Mouse (Mus musculus) gastrocnemius, adult 2 months (tissue): Measurements from ENCODE around the gene Fndc3b. TPM values are rescaled to one million over a fixed set of nuclear protein-coding genes. Genes with fewer than 3 reads are reported as not detected.

ENCODE experiments used
- DNase-seq: peaks from one replicate; pipeline ENCODE4 v3.0.0; 2022
- H3K27ac ChIP-seq: fragments of 200-600 bp; 2 replicates; pipeline ENCODE4 v1.8.1; 2022; ENCODE audit warnings: mild to moderate bottlenecking
- H3K4me3 ChIP-seq: fragments of 200-600 bp; 2 replicates; pipeline ENCODE4 v1.8.1; 2022; ENCODE audit warnings: mild to moderate bottlenecking, moderate library complexity
- CTCF ChIP-seq: fragments of 200-600 bp; IDR thresholded peaks from 2 replicates; pipeline ENCODE4 v1.8.1; 2022; ENCODE audit warnings: antibody characterized with exemption, mild to moderate bottlenecking, moderate library complexity
- intact Hi-C: fragments of 180-260 bp; cut with DNase I; formaldehyde crosslinking; loops from one replicate; pipeline ENCODE4 v1.15.1; 2025
- total RNA-seq, 2 experiments: library from RNA; stranded (reverse); gene quantifications; 2 replicates each; pipeline ENCODE4 v1.2.3; 2021

The Fndc3b gene
- total RNA-seq, 2 experiments from 2014 or later, result 13.8 to 24.9 TPM

DNA sequence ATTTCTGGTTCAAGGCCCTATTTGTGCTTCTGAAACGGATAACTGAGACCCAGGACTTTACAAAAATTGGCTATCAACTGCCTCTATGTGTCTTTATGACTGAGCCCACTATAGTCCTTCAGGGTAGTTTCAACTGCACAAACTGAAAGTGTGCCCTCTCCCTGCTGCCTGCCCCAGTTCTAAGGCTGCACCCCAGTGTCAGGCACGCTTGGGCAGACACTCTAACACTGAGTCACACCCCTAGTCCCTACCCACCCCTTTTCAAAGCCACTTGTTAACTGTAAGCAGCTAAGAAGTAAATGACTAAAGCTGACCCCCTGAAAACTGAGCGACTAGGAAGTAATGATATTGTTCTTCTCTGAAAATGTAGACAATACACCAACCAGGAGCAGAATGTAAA lies 176.9 kb downstream of the Fndc3b start:
- H3K27ac ChIP-seq, result no peak overlapping the region
- no peak for DNase-seq
- intact Hi-C loops, result no loop called here
- no peak for TF ChIP-seq CTCF
- no peak overlapping the region for H3K4me3 ChIP-seq

GRCm38 (mm10) chr3:27533721-27534120 lies 177.4 kb downstream of the Fndc3b start:
- intact Hi-C loops, result no loop called here

DNA sequence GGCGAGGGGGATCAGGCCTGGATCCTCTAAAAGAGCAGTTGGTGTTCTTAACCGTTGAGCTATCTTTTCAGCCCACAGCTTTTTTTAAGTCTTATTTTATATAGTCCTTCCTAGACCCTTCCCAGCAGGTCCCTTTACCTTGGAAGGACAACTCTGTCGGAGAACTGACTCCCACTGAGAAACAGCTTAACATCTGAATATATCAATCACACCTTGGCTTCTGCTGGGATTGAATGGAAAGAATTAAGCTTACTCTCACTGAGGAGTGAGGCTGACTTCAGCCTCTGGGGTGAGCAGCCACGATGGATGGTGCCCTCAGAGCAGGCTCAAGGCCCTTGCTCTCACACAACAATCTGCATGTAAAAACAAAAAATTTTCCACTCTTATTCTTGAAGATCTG lies 179.1 kb downstream of the Fndc3b start:
- intact Hi-C loops, result no loop called here
- Histone ChIP-seq H3K4me3 (no peak overlapping the region), H3K27ac (no peak overlapping the region)
- no peak for TF ChIP-seq CTCF
- no peak for DNase-seq

More at GRCm38 (mm10) chr3:27533721-27534120, 177.4 kb downstream of the Fndc3b start:
- Histone ChIP-seq H3K27ac (no peak overlapping the region), H3K4me3 (no peak overlapping the region)
- TF ChIP-seq CTCF, result no peak
- DNase-seq, result no peak

GRCm38 (mm10) chr3:27530370-27530769 lies 180.7 kb downstream of the Fndc3b start:
- H3K27ac ChIP-seq, result 0 out of 2 replicates have a peak overlapping the region, but pooled peaks have one; percentile 13
- no peak for DNase-seq
- intact Hi-C loops, result no loop called here
- no peak overlapping the region for H3K4me3 ChIP-seq
- no peak for TF ChIP-seq CTCF

- no peak for TF ChIP-seq CTCF
- intact Hi-C loops, result no loop called here
- DNase-seq, result no peak
- Histone ChIP-seq H3K4me3 (no peak overlapping the region), H3K27ac (peak overlapping the region; percentile 20; the same call in 1 of the 2 replicates)
These were observed 181.7 kb downstream of the Fndc3b start for GRCm38 (mm10) chr3:27529221-27530051.

DNA sequence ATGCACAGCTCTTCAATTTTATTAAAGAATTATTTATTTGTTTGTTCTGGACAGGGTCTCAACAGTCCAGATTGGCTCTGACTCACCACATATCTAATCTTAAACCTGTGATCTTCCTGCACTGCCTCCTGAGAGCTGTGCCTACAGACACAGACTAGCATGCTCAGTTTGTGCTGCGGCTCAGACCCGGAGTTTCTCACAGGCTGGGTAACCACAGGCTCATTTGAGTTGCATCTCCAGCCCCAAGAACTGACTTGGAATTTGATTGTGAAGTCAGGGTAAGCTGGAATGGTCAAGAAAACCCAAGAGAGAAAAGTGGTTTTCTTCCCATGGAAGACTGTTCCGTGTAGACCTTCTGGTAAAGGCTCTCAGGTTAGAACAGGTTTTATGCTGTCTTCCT lies 184.1 kb downstream of the Fndc3b start:
- intact Hi-C loops, result no loop called here
- no peak for DNase-seq
- Histone ChIP-seq H3K27ac (no peak overlapping the region), H3K4me3 (no peak overlapping the region)
- TF ChIP-seq CTCF, result no peak

DNA sequence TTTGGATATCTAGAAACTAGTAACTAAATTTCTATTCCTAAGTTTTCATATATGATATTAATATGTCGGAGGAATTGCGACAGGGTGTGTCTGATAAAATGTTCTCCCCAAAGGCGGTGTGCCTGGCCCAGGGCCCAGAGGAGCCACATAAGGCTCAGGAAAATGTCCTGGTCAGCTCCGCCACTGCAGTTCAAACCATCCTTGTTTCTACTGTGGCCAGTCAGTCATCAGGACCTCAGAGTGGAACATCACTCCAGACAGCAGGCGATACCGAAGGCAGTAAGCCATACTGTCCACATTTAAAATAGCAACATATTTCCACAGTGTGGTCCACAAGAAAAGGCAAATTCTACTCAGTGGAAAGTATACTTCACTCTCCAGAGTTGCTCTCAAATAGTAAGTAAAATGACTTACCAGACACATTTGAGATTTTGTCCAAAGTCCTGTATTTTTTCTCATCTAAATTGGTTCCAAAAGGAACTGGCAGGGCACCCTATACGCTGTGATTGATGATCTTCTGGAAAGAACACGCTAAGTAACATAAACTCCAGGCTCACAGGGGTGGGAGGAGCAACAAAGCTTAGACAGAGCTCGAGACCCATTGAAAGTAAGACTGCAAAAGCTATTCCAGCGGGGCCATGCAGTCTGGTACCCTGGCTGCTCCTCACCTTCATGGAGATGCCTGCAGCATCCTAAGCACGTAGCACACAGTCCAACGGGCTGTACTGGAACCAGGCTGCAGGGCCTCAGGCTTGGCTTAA lies 187.8 kb downstream of the Fndc3b start:
- no peak for DNase-seq
- no peak for TF ChIP-seq CTCF
- intact Hi-C loops, result no loop called here
- H3K27ac ChIP-seq, result no peak overlapping the region
- H3K4me3 ChIP-seq, result no peak overlapping the region

- peak overlapping the region; percentile 35; the same call in 1 of the 2 replicates for H3K27ac ChIP-seq
- DNase-seq, result no peak
- no peak for TF ChIP-seq CTCF
- intact Hi-C loops, result no loop called here
- no peak overlapping the region for H3K4me3 ChIP-seq
These were observed 190.7 kb downstream of the Fndc3b start for GRCm38 (mm10) chr3:27520391-27520790.

DNA sequence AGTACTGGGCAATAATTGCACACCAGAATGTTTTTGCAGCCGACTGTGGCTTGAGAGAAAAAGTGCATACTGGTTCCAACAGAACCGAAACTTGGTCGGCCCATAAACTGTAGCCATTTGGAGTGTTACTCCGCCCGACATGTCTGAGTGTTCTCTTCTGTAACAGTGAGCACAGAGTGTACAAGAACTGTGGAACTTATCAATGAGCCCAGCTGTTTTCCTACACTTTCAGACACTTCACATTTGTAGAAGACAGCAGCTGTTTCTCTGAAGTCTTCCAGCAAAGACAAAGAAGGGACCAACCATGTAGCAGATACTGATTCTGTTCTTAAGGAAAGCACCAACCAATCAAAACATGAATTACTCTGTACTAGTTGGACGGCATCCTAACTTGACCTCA lies 191.6 kb downstream of the Fndc3b start:
- peak overlapping the region; percentile 15; the same call in 1 of the 2 replicates for H3K4me3 ChIP-seq
- TF ChIP-seq CTCF, result no peak
- peak overlapping the region; percentile 35; the same call in 1 of the 2 replicates for H3K27ac ChIP-seq
- no peak for DNase-seq
- intact Hi-C loops, result no loop called here

DNA sequence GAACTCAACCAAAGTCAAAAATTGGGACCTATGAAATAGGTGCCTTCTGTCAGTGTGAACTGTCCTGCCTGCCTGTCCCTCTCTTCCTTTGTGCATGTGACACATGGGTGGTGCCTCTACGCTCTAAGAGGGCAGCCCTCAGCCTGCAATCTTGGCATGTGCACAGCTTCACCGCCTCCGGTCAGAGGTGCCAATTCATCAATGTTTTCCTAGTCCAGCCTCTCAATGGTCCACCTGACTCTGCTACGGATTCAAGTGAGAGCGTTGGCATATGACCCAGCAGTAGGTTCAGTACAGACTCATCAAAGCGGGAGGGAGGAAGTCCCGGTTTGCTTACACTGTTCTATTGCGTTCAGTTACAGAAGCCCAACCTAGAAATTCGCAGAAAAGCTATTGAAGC lies 192.2 kb downstream of the Fndc3b start:
- Histone ChIP-seq H3K4me3 (peak overlapping the region; percentile 15; the same call in 1 of the 2 replicates), H3K27ac (peak overlapping the region; percentile 35; the same call in 1 of the 2 replicates)
- intact Hi-C loops, result no loop called here
- no peak for DNase-seq
- TF ChIP-seq CTCF, result no peak

DNA sequence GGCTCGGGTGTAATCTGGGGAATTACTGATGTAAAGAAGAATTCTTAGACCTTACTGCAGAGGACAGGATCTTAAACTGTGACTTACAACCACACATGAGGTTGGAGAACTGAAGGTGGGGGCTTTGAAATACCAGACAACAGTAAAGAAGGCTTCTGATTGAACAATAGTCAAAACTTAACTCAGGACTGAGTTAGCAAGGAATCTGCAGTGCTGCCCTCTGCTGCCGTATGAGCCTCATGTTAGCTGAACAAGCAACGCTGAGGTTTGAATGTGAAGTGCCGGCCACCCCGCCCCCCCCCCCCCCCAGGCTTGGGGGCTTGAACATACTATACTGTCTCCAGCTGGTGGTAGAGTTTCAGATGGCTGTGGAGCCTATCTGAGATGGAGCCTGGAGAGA lies 194.6 kb downstream of the Fndc3b start:
- TF ChIP-seq CTCF, result peak; percentile 21; the same call in 1 of the 2 replicates
- no peak overlapping the region for H3K4me3 ChIP-seq
- intact Hi-C loops, result no loop called here
- DNase-seq, result no peak
- H3K27ac ChIP-seq, result no peak overlapping the region

DNA sequence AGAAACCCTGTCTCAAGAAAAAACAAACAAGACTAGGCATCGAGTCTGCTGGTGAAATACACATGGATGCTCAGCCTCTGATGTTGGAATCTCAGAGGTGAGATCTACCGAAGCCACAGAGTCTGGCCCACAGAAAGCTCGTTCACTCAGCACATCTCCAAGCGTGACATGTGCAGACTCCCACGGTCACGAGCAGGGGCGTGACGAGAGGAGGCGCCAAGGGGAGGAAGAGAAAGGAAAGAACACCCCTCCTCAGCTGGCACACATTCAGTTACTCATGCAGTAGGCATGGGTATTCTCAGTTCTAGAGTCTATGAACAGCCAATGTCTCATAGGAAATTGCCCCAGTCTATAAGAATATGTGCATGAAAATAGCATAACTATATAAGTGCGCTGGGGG lies 199.3 kb downstream of the Fndc3b start:
- no peak overlapping the region for H3K4me3 ChIP-seq
- no peak for DNase-seq
- no peak overlapping the region for H3K27ac ChIP-seq
- no peak for TF ChIP-seq CTCF
- intact Hi-C loops, result no loop called here

GRCm38 (mm10) chr3:27506886-27507285 lies 204.2 kb downstream of the Fndc3b start:
- intact Hi-C loops, result no loop called here
- TF ChIP-seq CTCF, result no peak
- Histone ChIP-seq H3K27ac (no peak overlapping the region), H3K4me3 (no peak overlapping the region)
- DNase-seq, result no peak
